Mouse (Mus musculus) erythroblast, embryonic 14.5 days (primary cell): ENCODE data around the gene Lysmd3. TPM values are rescaled to one million over a fixed set of nuclear protein-coding genes. Genes with fewer than 3 reads are reported as not detected.

ENCODE experiments used
- H3K27me3 ChIP-seq: 2 replicates; pipeline ENCODE4 v1.6.1; 2012; ENCODE audit warnings: inconsistent platforms; ENCODE audit not compliant: control insufficient read depth
- H3K36me3 ChIP-seq: 2 replicates; pipeline ENCODE4 v1.6.1; 2012; ENCODE audit warnings: mild to moderate bottlenecking, inconsistent platforms; ENCODE audit not compliant: control insufficient read depth
- H3K4me1 ChIP-seq: 2 replicates; pipeline ENCODE4 v1.6.1; 2012; ENCODE audit warnings: inconsistent platforms; ENCODE audit not compliant: control insufficient read depth
- H3K4me3 ChIP-seq: replicated peaks from 2 replicates; pipeline ENCODE3; 2012; ENCODE audit warnings: moderate library complexity, mild to moderate bottlenecking, inconsistent platforms
- H3K9me3 ChIP-seq: 2 replicates; pipeline ENCODE4 v1.6.1; 2012; ENCODE audit warnings: low read length, inconsistent platforms, mixed read lengths; ENCODE audit not compliant: control insufficient read depth
- GATA1 ChIP-seq: IDR thresholded peaks from 2 replicates; pipeline ENCODE4 v1.6.1; 2012; ENCODE audit warnings: low read length, inconsistent platforms, mixed read lengths
- TAL1 ChIP-seq: IDR thresholded peaks from 3 replicates; pipeline ENCODE4 v1.6.1; 2012; ENCODE audit warnings: low read length, inconsistent platforms, mixed read lengths
- polyA plus RNA-seq: library from polyadenylated mRNA; stranded (reverse); fragments of >175 nt; gene quantifications from 2 replicates; pipeline ENCODE4 v1.2.3, GENCODE M21; 2012

Lysmd3 gene
- polyA plus RNA-seq, 1 experiment = 0.46 TPM

DNA sequence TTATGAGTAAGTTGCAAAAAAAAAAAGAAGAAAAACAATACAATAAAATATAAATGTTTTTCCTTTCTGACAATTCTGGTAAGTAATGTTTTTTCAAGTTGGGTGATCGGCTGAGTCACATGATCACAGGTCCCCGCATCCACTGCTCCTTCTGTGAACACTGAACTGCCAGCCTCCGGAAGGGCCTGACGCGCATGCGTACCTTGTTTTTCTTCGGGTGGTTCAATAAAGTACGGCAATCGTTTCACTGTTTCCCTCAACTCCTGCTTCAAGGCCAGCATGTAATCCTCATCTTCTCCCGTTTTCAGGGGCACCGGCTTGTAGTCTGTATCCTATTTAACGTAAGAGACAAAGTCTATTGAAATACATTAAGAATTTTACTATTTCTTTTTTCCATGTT lies 37.0 kb downstream of the Lysmd3 start:
- Histone ChIP-seq H3K27me3 (no peaks in the 10 kb centered on the region), H3K4me3 (no peak overlapping the region), H3K36me3 (peaks cover 48% of the 10 kb centered on the region), H3K4me1 (peaks cover 38% of the 10 kb centered on the region), H3K9me3 (peaks cover 3% of the 10 kb centered on the region)
- TF ChIP-seq GATA1 = no peak
- no peak for TF ChIP-seq TAL1

DNA sequence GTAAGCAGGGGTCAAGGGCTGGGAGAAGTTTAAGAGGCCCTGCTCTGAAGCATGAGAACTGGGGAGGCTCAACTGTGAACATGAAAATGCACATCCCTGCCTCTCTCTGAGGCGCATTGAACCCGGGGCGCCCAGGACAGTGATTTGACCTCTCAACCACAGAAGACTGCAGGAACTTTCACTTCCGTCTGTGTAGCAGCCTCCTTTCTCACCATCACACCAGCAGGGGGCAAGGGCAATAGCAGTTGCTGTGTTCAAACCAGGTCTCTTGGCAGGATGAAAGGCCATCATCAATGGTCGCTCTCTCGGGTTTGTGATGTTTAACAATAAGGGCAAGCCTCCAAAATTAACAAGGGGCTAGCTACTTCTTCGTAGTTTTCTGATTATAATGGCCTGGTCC lies 45.7 kb downstream of the Lysmd3 start:
- Histone ChIP-seq H3K36me3 (peaks cover 30% of the 10 kb centered on the region), H3K4me1 (peaks cover 17% of the 10 kb centered on the region)
- TF ChIP-seq TAL1 (no peak), GATA1 (no peak)

DNA sequence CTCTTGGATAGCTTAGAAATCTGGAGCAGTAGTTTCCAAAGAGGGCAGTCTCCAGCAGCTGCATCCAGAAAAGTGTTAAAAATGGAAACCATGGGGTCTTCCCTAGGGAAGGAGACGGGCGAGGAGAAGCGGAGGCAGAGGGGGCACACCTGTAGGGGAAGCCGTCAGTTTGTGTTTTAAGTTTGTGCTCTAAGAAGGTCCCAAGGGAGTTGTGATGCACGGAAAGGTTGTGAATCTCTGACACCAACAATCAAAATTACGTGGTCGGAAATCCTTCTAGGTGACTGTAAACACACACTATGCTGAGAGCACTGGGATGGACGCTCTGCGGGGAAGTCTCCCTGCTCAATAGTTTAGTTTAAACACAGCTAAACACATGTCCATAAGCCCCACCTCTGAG lies 46.2 kb downstream of the Lysmd3 start:
- Histone ChIP-seq H3K36me3 (peaks cover 31% of the 10 kb centered on the region), H3K4me1 (peaks cover 20% of the 10 kb centered on the region), H3K9me3 (no peaks in the 10 kb centered on the region), H3K27me3 (no peaks in the 10 kb centered on the region), H3K4me3 (no peak overlapping the region)
- TF ChIP-seq TAL1 = no peak
- TF ChIP-seq GATA1 = no peak

More for the DNA sequence above, 45.7 kb downstream of the Lysmd3 start:
- H3K27me3 ChIP-seq = no peaks in the 10 kb centered on the region
- H3K9me3 ChIP-seq = no peaks in the 10 kb centered on the region
- no peak overlapping the region for H3K4me3 ChIP-seq

- H3K4me3 ChIP-seq = no peak overlapping the region
- H3K4me1 ChIP-seq = peaks cover 35% of the 10 kb centered on the region
- no peak for TF ChIP-seq GATA1
- no peak for TF ChIP-seq TAL1
- no peaks in the 10 kb centered on the region for H3K27me3 ChIP-seq
- H3K9me3 ChIP-seq = no peaks in the 10 kb centered on the region
- peaks cover 13% of the 10 kb centered on the region for H3K36me3 ChIP-seq
Observed at GRCm38 (mm10) chr13:81706311-81706710, 48.8 kb downstream of the Lysmd3 start.

- no peaks in the 10 kb centered on the region for H3K27me3 ChIP-seq
- H3K4me3 ChIP-seq = peak overlapping the region; percentile 89
- H3K9me3 ChIP-seq = no peaks in the 10 kb centered on the region
- peaks cover 53% of the 10 kb centered on the region for H3K4me1 ChIP-seq
- H3K36me3 ChIP-seq = peaks cover 4% of the 10 kb centered on the region
- TF ChIP-seq GATA1 (no peak), TAL1 (no peak)
Observed at GRCm38 (mm10) chr13:81709805-81710204, 52.3 kb downstream of the Lysmd3 start.

- TF ChIP-seq GATA1 (no peak), TAL1 (no peak)
- Histone ChIP-seq H3K36me3 (peaks cover 4% of the 10 kb centered on the region), H3K9me3 (no peaks in the 10 kb centered on the region), H3K27me3 (no peaks in the 10 kb centered on the region), H3K4me1 (peaks cover 53% of the 10 kb centered on the region), H3K4me3 (peak overlapping the region; percentile 89)
Observed at GRCm38 (mm10) chr13:81710266-81710665, 52.8 kb downstream of the Lysmd3 start.

- no peaks in the 10 kb centered on the region for H3K27me3 ChIP-seq
- TF ChIP-seq GATA1 (no peak), TAL1 (no peak)
- peak within 1 kb of the TSS; percentile 89 for H3K4me3 ChIP-seq
- peaks cover 53% of the 10 kb centered on the region for H3K4me1 ChIP-seq
- no peaks in the 10 kb centered on the region for H3K9me3 ChIP-seq
- peaks cover 4% of the 10 kb centered on the region for H3K36me3 ChIP-seq
Observed at GRCm38 (mm10) chr13:81710775-81711545, 53.5 kb downstream of the Lysmd3 start, which contains the start of the genes Polr3g and Mblac2. TSS of gene Polr3g (minus strand) at chr13:81711013. TSS of gene Mblac2 (plus strand) at chr13:81711341.

GRCm38 (mm10) chr13:81711546-81712371 lies 54.3 kb downstream of the Lysmd3 start:
- H3K27me3 ChIP-seq = no peaks in the 10 kb centered on the region
- TF ChIP-seq TAL1 = no peak
- TF ChIP-seq GATA1 = no peak
- no peaks in the 10 kb centered on the region for H3K9me3 ChIP-seq
- peak overlapping the region; percentile 89 for H3K4me3 ChIP-seq
- peaks cover 4% of the 10 kb centered on the region for H3K36me3 ChIP-seq
- peaks cover 51% of the 10 kb centered on the region for H3K4me1 ChIP-seq

DNA sequence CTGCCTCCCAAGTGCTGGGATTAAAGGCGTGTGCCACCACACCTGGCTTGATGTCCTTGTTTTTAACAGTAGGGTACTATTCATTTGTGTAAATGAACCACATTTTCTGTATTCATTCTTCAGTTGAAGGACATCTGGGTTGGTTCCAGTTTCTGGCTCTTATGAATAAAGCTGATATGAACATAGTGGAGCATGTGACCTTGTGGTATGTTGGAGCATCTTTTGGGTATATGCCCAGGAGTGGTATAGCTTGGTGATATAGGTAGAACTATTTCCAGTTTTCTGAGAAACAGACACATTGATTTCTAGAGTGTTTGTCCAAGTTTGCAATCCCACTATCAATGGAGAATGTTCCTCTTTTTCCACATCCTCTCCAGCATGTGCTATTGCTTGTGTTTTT lies 56.4 kb downstream of the Lysmd3 start:
- no peaks in the 10 kb centered on the region for H3K9me3 ChIP-seq
- no peaks in the 10 kb centered on the region for H3K36me3 ChIP-seq
- no peaks in the 10 kb centered on the region for H3K27me3 ChIP-seq
- peaks cover 44% of the 10 kb centered on the region for H3K4me1 ChIP-seq
- TF ChIP-seq GATA1 (no peak), TAL1 (no peak)
- H3K4me3 ChIP-seq = no peak overlapping the region

Other genes with a start within 250 kb of the Lysmd3 start
- gene Adgrv1, start 24.5 kb upstream of the Lysmd3 start, polyA plus RNA-seq = under 0.01 TPM in 1 of 2 replicates, not detected in the other
- gene Polr3g, start 53.4 kb downstream of the Lysmd3 start, polyA plus RNA-seq = 0.05 and 0.09 TPM in 2 replicates
- gene Mblac2, start 53.7 kb downstream of the Lysmd3 start, polyA plus RNA-seq = 0.01 TPM in 1 of 2 replicates, not detected in the other
- 0.50 and 1.0 TPM in 2 replicates for gene Cetn3, start 125.4 kb downstream of the Lysmd3 start, polyA plus RNA-seq